Mouse (Mus musculus) heart, embryonic 11.5 days (tissue): ENCODE data around the gene Pak7. TPM values are rescaled to one million over a fixed set of nuclear protein-coding genes. Genes with fewer than 3 reads are reported as not detected.

Experiments
- ATAC-seq: fragments of 200-750 bp; cut with Nextera tagmentation; replicated peaks from 2 replicates; pipeline ENCODE4 v1.8.0; 2017; ENCODE audit warnings: moderate library complexity; ENCODE audit not compliant: insufficient number of reproducible peaks, low FRiP score, low TSS enrichment
- H3K27ac ChIP-seq: fragments of 300-500 bp; sonication (generic); 2 replicates; pipeline ENCODE4 v1.5.1; 2014; ENCODE audit warnings: mild to moderate bottlenecking, low read depth, low read length
- H3K27me3 ChIP-seq: fragments of 300-500 bp; sonication (generic); 2 replicates; pipeline ENCODE4 v1.6.1; 2014; ENCODE audit warnings: mild to moderate bottlenecking, low read length, mixed read lengths; ENCODE audit not compliant: control insufficient read depth, insufficient read depth
- H3K36me3 ChIP-seq: fragments of 300-500 bp; sonication (generic); 2 replicates; pipeline ENCODE4 v1.6.1; 2014; ENCODE audit warnings: mild to moderate bottlenecking, low read length, moderate library complexity, mixed read lengths; ENCODE audit not compliant: control insufficient read depth, insufficient read depth
- H3K4me1 ChIP-seq: fragments of 300-500 bp; sonication (generic); 2 replicates; pipeline ENCODE4 v1.6.1; 2014; ENCODE audit warnings: low read length; ENCODE audit not compliant: control insufficient read depth, insufficient read depth
- H3K4me2 ChIP-seq: fragments of 300-500 bp; sonication (generic); 2 replicates; pipeline ENCODE4 v1.6.1; 2014; ENCODE audit warnings: mild to moderate bottlenecking, moderate library complexity
- H3K4me3 ChIP-seq: fragments of 300-500 bp; sonication (generic); 2 replicates; pipeline ENCODE4 v1.5.1; 2014; ENCODE audit warnings: low read depth, low read length
- H3K9ac ChIP-seq: fragments of 300-500 bp; sonication (generic); 2 replicates; pipeline ENCODE4 v1.6.1; 2014; ENCODE audit warnings: mild to moderate bottlenecking, low read depth, low read length, moderate library complexity
- H3K9me3 ChIP-seq: fragments of 300-500 bp; sonication (generic); replicated peaks from 2 replicates; pipeline ENCODE4 v1.6.1; 2016; ENCODE audit warnings: low read length; ENCODE audit not compliant: control insufficient read depth
- WGBS: fragments of 180-500 bp; shearing (Covaris S2); extraction: QIAGEN DNeasy Blood & Tissue Kit; methylation state at CpG from one replicate; pipeline ENCODE4 v1.1.7; 2014; ENCODE audit not compliant: insufficient replicate concordance; 5-methylcytosine and 5-hydroxymethylcytosine counted together
- polyA plus RNA-seq: library from polyadenylated mRNA; unstranded; fragments of >200 nt; fragmentation: Nextera tagmentation; extraction: Ambion mirVana; gene quantifications from 2 replicates; pipeline ENCODE4 v1.2.1, GENCODE M21; 2014

The Pak7 gene
- polyA plus RNA-seq, 1 experiment from 2014 or later = 0.87 TPM

- H3K4me1 ChIP-seq = no peaks in the 10 kb centered on the region
- H3K27me3 ChIP-seq = no peaks in the 10 kb centered on the region
- no peaks in the 10 kb centered on the region for H3K9me3 ChIP-seq
- H3K4me3 ChIP-seq = no peak overlapping the region
- no peak overlapping the region for H3K27ac ChIP-seq
- no peak overlapping the region for H3K4me2 ChIP-seq
- no peak overlapping the region for H3K9ac ChIP-seq
- H3K36me3 ChIP-seq = no peaks in the 10 kb centered on the region
- no peak for ATAC-seq
Measured at GRCm38 (mm10) chr2:136107597-136107996, 280.2 kb downstream of the Pak7 start.

DNA sequence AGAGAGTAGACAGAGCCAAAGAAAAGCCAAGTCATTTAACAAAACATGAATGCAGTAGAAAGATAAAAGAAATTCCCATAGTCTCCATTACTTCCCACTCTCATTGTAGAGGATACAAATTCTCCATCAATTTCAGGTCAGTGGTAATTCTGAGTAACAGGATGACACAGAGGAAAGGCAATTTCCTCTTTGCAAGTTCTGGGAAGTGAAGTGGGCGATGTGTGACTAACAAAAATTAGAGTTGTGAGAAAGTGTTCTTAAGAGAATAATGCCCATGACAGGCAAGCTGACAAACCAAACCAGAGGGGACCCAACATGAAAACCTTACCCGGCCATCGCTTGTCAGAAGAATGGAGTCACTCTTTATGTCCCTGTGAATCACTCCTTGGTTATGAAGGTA, 290.6 kb downstream of the Pak7 start:
- no peak overlapping the region for H3K4me3 ChIP-seq
- no peaks in the 10 kb centered on the region for H3K27me3 ChIP-seq
- H3K9me3 ChIP-seq = no peaks in the 10 kb centered on the region
- H3K9ac ChIP-seq = no peak overlapping the region
- no peak overlapping the region for H3K27ac ChIP-seq
- H3K4me2 ChIP-seq = no peak overlapping the region
- no peaks in the 10 kb centered on the region for H3K4me1 ChIP-seq
- ATAC-seq = no peak
- 88% methylated on average over 3 of the region's 3 CpGs for WGBS
- H3K36me3 ChIP-seq = no peaks in the 10 kb centered on the region

DNA sequence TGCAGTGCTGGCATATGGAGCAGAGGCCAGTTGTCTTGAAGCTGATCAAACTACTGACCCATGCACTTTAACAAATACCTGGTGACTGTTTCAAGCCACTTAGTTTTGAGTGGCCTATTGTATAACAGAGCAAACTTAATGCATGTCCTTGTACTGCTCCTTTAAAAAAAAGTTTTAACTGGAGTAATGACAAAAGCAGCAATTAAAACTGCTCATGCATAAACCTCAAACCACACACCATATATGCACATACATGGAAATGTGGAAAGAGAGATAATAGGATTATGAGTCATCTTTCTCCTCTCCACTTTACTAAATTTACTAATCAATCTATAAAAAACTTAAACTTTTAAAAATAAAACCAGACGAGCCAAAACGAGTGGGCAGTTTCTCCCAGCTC, 291.8 kb downstream of the Pak7 start:
- Histone ChIP-seq H3K4me2 (no peak overlapping the region), H3K27me3 (no peaks in the 10 kb centered on the region), H3K27ac (no peak overlapping the region), H3K9ac (no peak overlapping the region), H3K36me3 (no peaks in the 10 kb centered on the region), H3K4me3 (no peak overlapping the region), H3K9me3 (no peaks in the 10 kb centered on the region), H3K4me1 (no peaks in the 10 kb centered on the region)
- 56% methylated on average over 2 of the region's 2 CpGs for WGBS
- no peak for ATAC-seq

DNA sequence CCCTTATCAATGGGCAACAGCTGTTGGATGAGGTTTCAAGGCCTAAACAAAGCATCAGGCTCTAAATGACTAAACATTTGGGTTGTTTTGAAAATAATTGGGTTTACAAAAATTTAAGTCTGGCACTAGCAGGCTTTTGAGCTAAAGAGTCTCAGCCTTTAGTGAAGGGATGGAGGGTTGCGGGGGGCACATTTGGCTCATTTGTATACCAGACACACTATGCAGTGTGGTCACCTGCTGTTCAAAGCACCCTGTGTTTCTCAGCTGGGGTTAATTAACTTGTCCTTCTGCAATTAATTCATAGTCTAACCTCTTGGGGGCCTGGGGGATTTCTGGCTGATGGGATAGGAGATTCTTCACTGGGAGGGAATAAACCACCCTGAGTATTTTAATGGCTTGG, 323.4 kb downstream of the Pak7 start:
- Histone ChIP-seq H3K9me3 (no peaks in the 10 kb centered on the region), H3K36me3 (no peaks in the 10 kb centered on the region), H3K27ac (no peak overlapping the region), H3K4me3 (no peak overlapping the region), H3K9ac (no peak overlapping the region), H3K4me1 (no peaks in the 10 kb centered on the region), H3K27me3 (peaks cover 20% of the 10 kb centered on the region), H3K4me2 (no peak overlapping the region)
- WGBS = 95% methylated on average over 1 of the region's 1 CpGs
- ATAC-seq = no peak

DNA sequence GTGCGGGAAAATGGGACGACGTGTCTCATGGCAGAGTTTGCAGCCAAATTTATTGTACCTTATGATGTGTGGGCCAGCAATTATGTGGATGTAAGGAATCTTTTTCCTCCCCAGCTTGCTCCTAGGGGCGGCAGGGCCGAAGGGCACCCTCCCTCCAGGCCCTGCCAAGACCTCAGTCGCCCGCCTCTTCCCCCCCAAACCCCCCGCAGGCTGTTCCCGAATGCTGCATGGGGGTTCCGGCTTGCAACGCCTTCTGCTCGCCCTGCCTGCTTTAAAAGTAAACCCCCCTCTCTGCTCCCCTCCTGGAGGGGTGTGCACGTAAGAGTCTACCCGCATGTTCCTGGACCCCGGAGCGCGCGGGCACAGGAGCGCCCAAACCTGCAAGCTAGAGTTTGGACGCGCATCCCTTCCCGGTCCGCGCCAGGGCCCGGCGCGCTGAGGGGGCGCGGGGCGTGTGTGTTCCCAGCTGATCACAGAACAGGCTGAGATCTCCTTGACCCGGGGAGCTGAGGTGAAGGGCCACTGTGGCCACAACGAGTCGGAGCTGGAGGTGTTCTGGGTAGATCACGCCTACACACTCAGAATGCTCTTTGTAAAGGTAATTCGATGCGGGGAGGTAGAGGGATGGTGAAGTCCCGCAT, 328.6 kb downstream of the Pak7 start:
- 1% methylated on average over 37 of the region's 37 CpGs for WGBS
- H3K9ac ChIP-seq = no peak overlapping the region

GRCm38 (mm10) chr2:136058398-136058797, 329.4 kb downstream of the Pak7 start:
- no peak overlapping the region for H3K27ac ChIP-seq
- ATAC-seq = no peak; the same call in 1 of the 2 replicates
- peak overlapping the region; percentile 54 for H3K4me2 ChIP-seq
- H3K4me3 ChIP-seq = peak overlapping the region; percentile 6; the same call in 1 of the 2 replicates
- H3K27me3 ChIP-seq = peaks cover 43% of the 10 kb centered on the region
- WGBS = 7% methylated on average over 7 of the region's 7 CpGs
- no peaks in the 10 kb centered on the region for H3K9me3 ChIP-seq
- no peak overlapping the region for H3K9ac ChIP-seq
- peaks cover 3% of the 10 kb centered on the region for H3K4me1 ChIP-seq
- H3K36me3 ChIP-seq = no peaks in the 10 kb centered on the region

More for the DNA sequence above, 328.6 kb downstream of the Pak7 start:
- Histone ChIP-seq H3K4me1 (peaks cover 3% of the 10 kb centered on the region), H3K27me3 (peaks cover 43% of the 10 kb centered on the region), H3K9me3 (no peaks in the 10 kb centered on the region), H3K4me3 (peak overlapping the region; percentile 21), H3K4me2 (peak overlapping the region; percentile 52), H3K36me3 (no peaks in the 10 kb centered on the region), H3K27ac (no peak overlapping the region)
- no peak for ATAC-seq

DNA sequence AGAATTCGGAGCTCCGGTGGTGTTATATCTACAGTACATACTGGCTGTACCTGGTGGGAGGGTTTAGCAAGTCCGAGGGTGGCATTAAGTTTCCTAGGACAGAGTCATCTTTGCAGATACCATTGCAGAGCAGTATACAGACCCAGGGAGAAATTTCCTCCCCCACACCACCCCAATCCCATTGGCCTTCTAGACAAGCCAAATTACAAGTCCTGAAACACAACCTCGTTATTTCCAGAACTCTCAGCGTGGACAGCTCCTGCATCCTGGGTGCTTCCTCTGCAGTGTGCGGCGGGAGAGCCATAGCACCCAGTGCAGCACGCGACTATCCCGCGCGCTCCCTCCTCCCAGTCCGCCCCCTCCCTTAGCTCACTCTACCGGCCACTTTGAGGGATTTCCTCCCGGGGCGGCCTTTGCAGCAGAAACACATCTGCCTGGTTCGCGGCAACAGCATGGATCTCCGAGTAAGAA, 329.9 kb downstream of the Pak7 start:
- Histone ChIP-seq H3K27me3 (peaks cover 43% of the 10 kb centered on the region), H3K4me3 (peak overlapping the region; percentile 6; the same call in 1 of the 2 replicates), H3K27ac (no peak overlapping the region), H3K9me3 (no peaks in the 10 kb centered on the region), H3K4me2 (peak overlapping the region; percentile 54), H3K9ac (no peak overlapping the region), H3K4me1 (peaks cover 3% of the 10 kb centered on the region), H3K36me3 (no peaks in the 10 kb centered on the region)
- no peak; the same call in 1 of the 2 replicates for ATAC-seq
- 4% methylated on average over 19 of the region's 19 CpGs for WGBS

DNA sequence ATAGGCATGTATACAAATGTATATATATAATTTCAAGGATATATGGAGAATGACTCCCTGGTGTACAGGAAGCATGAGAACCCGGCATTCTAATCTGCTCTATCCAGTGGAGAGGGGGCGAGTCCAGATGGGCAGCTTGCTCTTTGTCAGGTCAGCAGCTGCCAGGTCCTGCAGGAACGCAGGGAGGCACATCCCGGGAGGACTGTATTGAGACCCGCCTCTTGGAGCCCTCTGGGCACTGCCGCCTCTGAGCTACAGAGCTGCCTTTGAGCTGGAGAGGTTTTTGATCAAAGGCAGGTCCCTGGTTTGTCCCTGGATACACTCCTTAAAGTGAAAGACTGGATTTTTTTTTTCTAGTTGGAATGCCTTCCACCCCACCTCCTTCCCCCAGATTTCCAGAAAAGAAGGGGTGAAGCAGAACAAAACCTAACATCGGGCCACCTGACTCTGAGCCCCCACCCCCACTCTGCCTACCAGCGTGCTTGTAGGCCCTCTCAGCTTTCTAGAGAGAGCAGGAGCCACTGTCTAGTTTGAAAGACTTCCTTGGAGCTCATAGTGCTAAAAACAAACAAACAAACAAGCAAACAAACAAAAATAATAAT, 336.0 kb downstream of the Pak7 start, which contains the start of gene Lamp5:
TSS of gene Lamp5 (plus strand) at position 552 of the 602 bp plus-strand sequence.
- H3K4me3 ChIP-seq = peak within 1 kb of the TSS; percentile 22; the same call in 1 of the 2 replicates
- H3K27ac ChIP-seq = no peak within 1 kb of the TSS
- 7% methylated on average over 8 of the region's 8 CpGs for WGBS
- no peak within 1 kb of the TSS for H3K9ac ChIP-seq
- no peaks in the 10 kb centered on the region for H3K9me3 ChIP-seq
- H3K36me3 ChIP-seq = no peaks in the 10 kb centered on the region
- H3K27me3 ChIP-seq = peaks cover 19% of the 10 kb centered on the region
- ATAC-seq = no peak
- peak within 1 kb of the TSS; percentile 60 for H3K4me2 ChIP-seq
- no peaks in the 10 kb centered on the region; the same call in 1 of the 2 replicates for H3K4me1 ChIP-seq
